In genomic region chr6:22442591-22442990, GRCm38 (mm10) we compare ENCODE assay signal across 13 mouse cellular contexts.
"Had no signal": no experiment of that assay in that cellular context is flagged by ENCODE, and none has a peak within 500 bp of the region (broad histone marks: within the 10 kb centered on the region; RNA-seq: fewer than 3 reads in every experiment).

No protein-coding gene starts in this region.

- H3K27me3 ChIP-seq: limb, embryonic 15.5 days; liver, embryonic 12.5 days; neural tube, embryonic 12.5 days had no signal

- H3K36me3 ChIP-seq: limb, embryonic 15.5 days; liver, embryonic 12.5 days; midbrain, embryonic 10.5 days; neural tube, embryonic 12.5 days had no signal

- H3K9me3 ChIP-seq: limb, embryonic 15.5 days; liver, embryonic 12.5 days; midbrain, embryonic 10.5 days; neural tube, embryonic 12.5 days had no signal

- ATAC-seq: liver, embryonic 12.5 days had no signal

- H3K4me3 ChIP-seq: limb, embryonic 15.5 days; liver, embryonic 12.5 days; midbrain, embryonic 10.5 days; myocyte; neural tube, embryonic 12.5 days had no signal

- H3K27ac ChIP-seq: limb, embryonic 15.5 days; liver, embryonic 12.5 days; midbrain, embryonic 10.5 days; neural tube, embryonic 12.5 days had no signal

- H3K4me2 ChIP-seq: limb, embryonic 15.5 days; liver, embryonic 12.5 days; lung, embryonic 14.5 days; neural tube, embryonic 12.5 days had no signal

- H3K9ac ChIP-seq: limb, embryonic 15.5 days; liver, embryonic 12.5 days; lung, embryonic 14.5 days; neural tube, embryonic 12.5 days had no signal

- DNase-seq: kidney, postnatal 36 days; layer of hippocampus, adult 9-11 months; layer of hippocampus, postnatal 36 days; lung, embryonic 14.5 days; lung, postnatal 10 days; lung, postnatal 4 days; midbrain, embryonic 14.5 days; thymus, postnatal 4 days had no signal

- H3K4me1 ChIP-seq: limb, embryonic 15.5 days; liver, embryonic 12.5 days; midbrain, embryonic 10.5 days; neural tube, embryonic 12.5 days had no signal
